Mouse (Mus musculus): ENCODE measurements at regions not wholly inside any gene's neighbourhood (a gene's known extent, or its start where the extent isn't known, plus 50 kb on each side); places are given as distances from the start of the nearest gene placed in this dataset.
A peak's percentile ranks its signal among the peaks of the same experiment; 100 is the strongest.

- DNase-seq (ENCODE audit: low read depth, low spot score): no peak
These were observed 57.7 kb downstream of the Rpl14 start for GRCm38 (mm10) chr9:120628794-120629560.

- no peak for DNase-seq (ENCODE audit: low read depth, low spot score)
These were observed 58.4 kb downstream of the Rpl14 start for GRCm38 (mm10) chr9:120629609-120630008.

- no peak for DNase-seq (ENCODE audit: low read depth, low spot score)
These were observed 61.6 kb downstream of the Rpl14 start for GRCm38 (mm10) chr9:120632821-120633220.

GRCm38 (mm10) chr9:120642656-120643055, 71.4 kb downstream of the Rpl14 start:
- no peak for DNase-seq (ENCODE audit: low read depth, low spot score)

- DNase-seq (ENCODE audit: low read depth, low spot score): no peak
These were observed 72.1 kb downstream of the Rpl14 start for GRCm38 (mm10) chr9:120643371-120643770.

GRCm38 (mm10) chr9:120645776-120646175, 74.5 kb downstream of the Rpl14 start:
- no peak for DNase-seq (ENCODE audit: low read depth, low spot score)

GRCm38 (mm10) chr9:120646806-120647667, 75.8 kb downstream of the Rpl14 start:
- no peak for DNase-seq (ENCODE audit: low read depth, low spot score)

- DNase-seq (ENCODE audit: low read depth, low spot score): no peak
These were observed 76.4 kb downstream of the Rpl14 start for GRCm38 (mm10) chr9:120647668-120647955.

GRCm38 (mm10) chr9:120652733-120653132, 81.5 kb downstream of the Rpl14 start:
- DNase-seq (ENCODE audit: low read depth, low spot score): no peak

GRCm38 (mm10) chr9:120653170-120653569, 81.9 kb downstream of the Rpl14 start:
- DNase-seq (ENCODE audit: low read depth, low spot score): no peak

GRCm38 (mm10) chr9:120654736-120655135, 83.5 kb downstream of the Rpl14 start:
- DNase-seq (ENCODE audit: low read depth, low spot score): no peak

- DNase-seq (ENCODE audit: low read depth, low spot score): peak; percentile 30
These were observed 85.7 kb downstream of the Rpl14 start for GRCm38 (mm10) chr9:120656976-120657375.

- no peak for DNase-seq (ENCODE audit: low read depth, low spot score)
These were observed 86.5 kb downstream of the Rpl14 start for GRCm38 (mm10) chr9:120657786-120658185.

- DNase-seq (ENCODE audit: low read depth, low spot score): no peak
These were observed 87.3 kb downstream of the Rpl14 start for GRCm38 (mm10) chr9:120658576-120658975.

GRCm38 (mm10) chr9:120661226-120661625, 90.0 kb downstream of the Rpl14 start:
- DNase-seq (ENCODE audit: low read depth, low spot score): no peak

- DNase-seq (ENCODE audit: low read depth, low spot score): no peak
These were observed 90.5 kb downstream of the Rpl14 start for GRCm38 (mm10) chr9:120661641-120662227.

GRCm38 (mm10) chr9:120663181-120663580, 91.9 kb downstream of the Rpl14 start:
- no peak for DNase-seq (ENCODE audit: low read depth, low spot score)

- DNase-seq (ENCODE audit: low read depth, low spot score): no peak
These were observed 92.8 kb downstream of the Rpl14 start for GRCm38 (mm10) chr9:120664086-120664485.

GRCm38 (mm10) chr9:120672452-120672851, 101.2 kb downstream of the Rpl14 start:
- no peak for DNase-seq (ENCODE audit: low read depth, low spot score)

- DNase-seq (ENCODE audit: low read depth, low spot score): no peak
These were observed 103.6 kb downstream of the Rpl14 start for GRCm38 (mm10) chr9:120674855-120675254.

- DNase-seq (ENCODE audit: low read depth, low spot score): no peak
These were observed 104.3 kb downstream of the Rpl14 start for GRCm38 (mm10) chr9:120675371-120676150.

GRCm38 (mm10) chr9:120676301-120676700, 105.1 kb downstream of the Rpl14 start:
- no peak for DNase-seq (ENCODE audit: low read depth, low spot score)

All from retina, postnatal 7 days (tissue).